11 mouse cellular contexts compared by ENCODE assay signal in genomic region chr7:121596401-121596800, GRCm38 (mm10).
DNase-seq lines count a peak whose midpoint lies in the region; ATAC-seq lines count a peak whose summit lies in the region.
"Had no signal": no experiment of that assay in that cellular context is flagged by ENCODE, and none has a peak within 500 bp of the region (broad histone marks: within the 10 kb centered on the region; RNA-seq: fewer than 3 reads in every experiment).

No protein-coding gene starts in this region.

- no peak overlapping the region for H3K9ac ChIP-seq in embryonic facial prominence, embryonic 11.5 days (replicated peaks; ENCODE audit: low read length)
- H3K9ac ChIP-seq: heart, embryonic 13.5 days; limb, embryonic 12.5 days had no signal

- 75% methylated on average over 3 of the region's 3 CpGs for WGBS in embryonic facial prominence, embryonic 11.5 days

- H3K36me3 ChIP-seq in embryonic facial prominence, embryonic 11.5 days (replicated peaks; ENCODE audit: control insufficient read depth, insufficient read depth, low read depth, low read length), result no peaks in the 10 kb centered on the region
- H3K36me3 ChIP-seq: heart, embryonic 13.5 days; limb, embryonic 12.5 days had no signal

- no peaks in the 10 kb centered on the region for H3K27me3 ChIP-seq in embryonic facial prominence, embryonic 11.5 days (ENCODE audit: control insufficient read depth, insufficient read depth, low read length)
- H3K27me3 ChIP-seq: heart, embryonic 13.5 days; limb, embryonic 12.5 days had no signal

- ATAC-seq in embryonic facial prominence, embryonic 11.5 days (replicated peaks; ENCODE audit: insufficient number of reproducible peaks, low FRiP score, low TSS enrichment, low read depth), result no peak

- H3K4me2 ChIP-seq in embryonic facial prominence, embryonic 11.5 days (ENCODE audit: low read depth, low read length), result no peak overlapping the region
- H3K4me2 ChIP-seq: heart, embryonic 13.5 days; limb, embryonic 12.5 days had no signal

- no peak overlapping the region for H3K27ac ChIP-seq in embryonic facial prominence, embryonic 11.5 days (replicated peaks; ENCODE audit: low read depth, low read length)
- H3K27ac ChIP-seq: heart, embryonic 13.5 days; limb, embryonic 12.5 days had no signal

- peak; percentile 77 for DNase-seq in kidney, postnatal 10 days
- no peak for DNase-seq in kidney, adult 9 months
- DNase-seq in 416B (ENCODE audit: low read depth), result peak; percentile 83
- DNase-seq in ES-CJ7 (ENCODE audit: low read depth, low spot score), result peak; percentile 42
- peak; percentile 83 for DNase-seq in embryonic facial prominence, embryonic 11.5 days (ENCODE audit: low spot score)
- DNase-seq in cerebellum, adult 8-10 months, result no peak
- no peak for DNase-seq in cerebellum, adult 9-10 months
- no peak for DNase-seq in adrenal gland, postnatal 25 days
- DNase-seq: thymus, postnatal 14 days had no signal

- no peak overlapping the region for H3K4me3 ChIP-seq in embryonic facial prominence, embryonic 11.5 days (ENCODE audit: low read depth, low read length)
- H3K4me3 ChIP-seq: heart, embryonic 13.5 days; limb, embryonic 12.5 days had no signal

- no peaks in the 10 kb centered on the region for H3K9me3 ChIP-seq in embryonic facial prominence, embryonic 11.5 days (replicated peaks; ENCODE audit: control insufficient read depth, low read length)
- H3K9me3 ChIP-seq: heart, embryonic 13.5 days; limb, embryonic 12.5 days had no signal

- no peaks in the 10 kb centered on the region for H3K4me1 ChIP-seq in embryonic facial prominence, embryonic 11.5 days (ENCODE audit: control insufficient read depth, insufficient read depth, low read length)
- H3K4me1 ChIP-seq: heart, embryonic 13.5 days; limb, embryonic 12.5 days had no signal

Comparison
In these comparisons a context has a peak if more than half of its experiments do, and no peak if none do; other contexts are left out.
1. DNase-seq: peak in kidney, postnatal 10 days (single experiment), 416B (single experiment), ES-CJ7 (single experiment) and embryonic facial prominence, embryonic 11.5 days (single experiment); none in kidney, adult 9 months (single experiment), cerebellum, adult 8-10 months (single experiment), cerebellum, adult 9-10 months (single experiment) and adrenal gland, postnatal 25 days (single experiment).